Mouse (Mus musculus) lung, postnatal 0 days (tissue): ENCODE measurements at regions not wholly inside any gene's neighbourhood (a gene's known extent, or its start where the extent isn't known, plus 50 kb on each side); places are given as distances from the start of the nearest gene placed in this dataset.
A peak's percentile ranks its signal among the peaks of the same experiment; 100 is the strongest.

ENCODE experiments used
- ATAC-seq: fragments of 200-750 bp; cut with Nextera tagmentation; 2 replicates; pipeline ENCODE4 v1.8.0; 2017; ENCODE audit warnings: moderate library complexity
- DNase-seq: peaks from one replicate; pipeline ENCODE4 v3.0.0-alpha.2; 2016; ENCODE audit warnings: low spot score
- H3K27ac ChIP-seq: fragments of 300-500 bp; sonication (generic); 2 replicates; pipeline ENCODE4 v1.5.1; 2014; ENCODE audit warnings: antibody characterized with exemption, mild to moderate bottlenecking, low read length, mixed read lengths
- H3K27me3 ChIP-seq: fragments of 300-500 bp; sonication (generic); replicated peaks from 2 replicates; pipeline ENCODE4 v1.6.1; 2014; ENCODE audit warnings: low read length, mixed read lengths; ENCODE audit not compliant: insufficient read depth
- H3K36me3 ChIP-seq: fragments of 300-500 bp; sonication (generic); 2 replicates; pipeline ENCODE4 v1.6.1; 2014; ENCODE audit warnings: low read length, mixed read lengths; ENCODE audit not compliant: insufficient read depth
- H3K4me1 ChIP-seq: fragments of 300-500 bp; sonication (generic); 2 replicates; pipeline ENCODE4 v1.6.1; 2014; ENCODE audit warnings: antibody characterized with exemption, low read depth, low read length, mixed read lengths; ENCODE audit not compliant: insufficient read depth
- H3K4me2 ChIP-seq: fragments of 300-500 bp; sonication (generic); replicated peaks from 2 replicates; pipeline ENCODE4 v1.6.1; 2014; ENCODE audit warnings: low read depth, mild to moderate bottlenecking, low read length, moderate library complexity, mixed read lengths
- H3K4me3 ChIP-seq: fragments of 300-500 bp; sonication (generic); 2 replicates; pipeline ENCODE4 v1.5.1; 2014; ENCODE audit warnings: low read depth, low read length
- H3K9ac ChIP-seq: fragments of 300-500 bp; sonication (generic); replicated peaks from 2 replicates; pipeline ENCODE4 v1.6.1; 2014; ENCODE audit warnings: low read depth, mild to moderate bottlenecking
- H3K9me3 ChIP-seq: fragments of 300-500 bp; sonication (generic); 2 replicates; pipeline ENCODE4 v1.6.1; 2016; ENCODE audit warnings: low read length, mixed read lengths
- CTCF ChIP-seq: IDR thresholded peaks from 2 replicates; pipeline ENCODE4 v1.5.1; 2016; ENCODE audit warnings: antibody characterized with exemption, mild to moderate bottlenecking
- EP300 ChIP-seq: IDR thresholded peaks from 2 replicates; pipeline ENCODE4 v1.6.1; 2016; ENCODE audit warnings: antibody characterized with exemption, mild to moderate bottlenecking, control low read depth
- WGBS: fragments of 180-500 bp; shearing (Covaris S2); extraction: QIAGEN DNeasy Blood & Tissue Kit; methylation state at CpG from one replicate; pipeline ENCODE4 v1.1.7; 2014; 5-methylcytosine and 5-hydroxymethylcytosine counted together

DNA sequence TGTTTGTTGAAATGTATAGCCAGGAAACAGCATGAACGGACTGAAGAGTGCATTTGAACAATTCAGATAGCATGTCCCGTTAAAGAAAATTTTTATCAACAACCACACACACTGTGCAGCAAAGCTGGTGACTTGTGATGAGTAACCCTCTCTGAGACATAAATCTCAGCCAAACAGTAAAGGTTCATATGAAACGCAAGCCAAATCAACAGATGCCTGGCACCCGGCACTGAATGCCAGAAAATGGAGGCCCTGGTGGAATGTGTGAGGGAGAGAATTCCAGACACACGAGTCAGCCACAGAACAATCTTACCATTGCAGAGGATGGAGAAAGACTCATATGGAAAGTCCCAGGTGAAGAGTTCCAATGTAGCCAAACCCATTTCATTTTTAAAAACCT lies 341.1 kb upstream of the Actbl2 start:
- no peak overlapping the region for H3K4me3 ChIP-seq
- H3K27me3 ChIP-seq, result no peaks in the 10 kb centered on the region
- no peak for ATAC-seq
- H3K4me2 ChIP-seq, result no peak overlapping the region
- TF ChIP-seq CTCF, result no peak
- TF ChIP-seq EP300, result no peak
- 57% methylated on average over 5 of the region's 5 CpGs for WGBS
- no peaks in the 10 kb centered on the region for H3K36me3 ChIP-seq
- H3K9ac ChIP-seq, result no peak overlapping the region
- no peak overlapping the region for H3K27ac ChIP-seq
- no peaks in the 10 kb centered on the region for H3K4me1 ChIP-seq
- no peaks in the 10 kb centered on the region for H3K9me3 ChIP-seq
- no peak for DNase-seq

DNA sequence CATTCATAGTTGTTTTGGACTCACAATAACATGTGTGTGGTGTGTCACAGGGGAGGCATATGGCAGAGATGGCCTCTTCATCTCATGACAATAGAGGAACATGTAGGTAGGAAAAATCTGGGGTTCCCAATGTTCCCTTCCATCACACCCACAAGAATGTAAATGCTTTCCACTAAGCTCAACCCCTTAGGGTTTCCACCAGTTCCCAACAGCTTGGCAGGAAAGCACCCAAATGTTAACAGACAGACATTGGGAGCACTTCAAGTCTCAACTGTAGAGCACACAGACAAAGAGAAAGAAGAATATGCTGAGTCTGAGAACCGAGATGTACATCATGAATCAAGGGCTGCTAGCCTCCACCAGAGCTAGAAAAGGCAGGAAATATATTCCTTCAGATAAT lies 339.7 kb upstream of the Actbl2 start:
- H3K27me3 ChIP-seq, result no peaks in the 10 kb centered on the region

DNA sequence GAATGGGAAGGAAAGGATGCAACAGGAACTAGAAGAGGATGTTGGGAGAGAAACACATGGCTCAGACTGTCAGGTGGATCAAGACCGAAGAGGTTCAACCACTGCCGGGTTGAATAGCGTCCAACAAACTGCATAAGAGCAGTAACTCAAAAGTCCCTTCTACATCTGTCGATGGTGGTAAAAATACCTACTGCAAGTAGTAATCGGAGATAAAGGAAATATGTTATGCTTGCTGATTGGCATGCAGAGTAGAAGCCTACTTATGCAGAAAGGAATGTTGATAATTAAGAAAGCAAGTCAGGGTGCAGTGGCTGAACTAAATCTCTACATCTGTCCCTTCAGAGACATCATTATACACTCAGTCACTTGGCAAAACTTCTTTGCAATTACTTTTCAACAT lies 330.9 kb upstream of the Actbl2 start:
- 87% methylated on average over 5 of the region's 5 CpGs for WGBS
- H3K36me3 ChIP-seq, result no peaks in the 10 kb centered on the region
- no peak overlapping the region for H3K4me2 ChIP-seq
- H3K9ac ChIP-seq, result no peak overlapping the region
- no peak overlapping the region for H3K27ac ChIP-seq
- H3K9me3 ChIP-seq, result no peaks in the 10 kb centered on the region
- TF ChIP-seq EP300, result no peak
- no peak for TF ChIP-seq CTCF
- ATAC-seq, result no peak
- H3K27me3 ChIP-seq, result no peaks in the 10 kb centered on the region
- H3K4me3 ChIP-seq, result no peak overlapping the region
- H3K4me1 ChIP-seq, result no peaks in the 10 kb centered on the region
- DNase-seq, result no peak

More for the DNA sequence above, 339.7 kb upstream of the Actbl2 start:
- H3K4me3 ChIP-seq, result no peak overlapping the region
- DNase-seq (no peak), ATAC-seq (no peak)
- no peak overlapping the region for H3K4me2 ChIP-seq
- H3K9ac ChIP-seq, result no peak overlapping the region
- H3K9me3 ChIP-seq, result no peaks in the 10 kb centered on the region
- 69% methylated on average over 1 of the region's 1 CpGs for WGBS
- TF ChIP-seq EP300, result no peak
- no peak for TF ChIP-seq CTCF
- H3K36me3 ChIP-seq, result no peaks in the 10 kb centered on the region
- H3K4me1 ChIP-seq, result no peaks in the 10 kb centered on the region
- H3K27ac ChIP-seq, result no peak overlapping the region

DNA sequence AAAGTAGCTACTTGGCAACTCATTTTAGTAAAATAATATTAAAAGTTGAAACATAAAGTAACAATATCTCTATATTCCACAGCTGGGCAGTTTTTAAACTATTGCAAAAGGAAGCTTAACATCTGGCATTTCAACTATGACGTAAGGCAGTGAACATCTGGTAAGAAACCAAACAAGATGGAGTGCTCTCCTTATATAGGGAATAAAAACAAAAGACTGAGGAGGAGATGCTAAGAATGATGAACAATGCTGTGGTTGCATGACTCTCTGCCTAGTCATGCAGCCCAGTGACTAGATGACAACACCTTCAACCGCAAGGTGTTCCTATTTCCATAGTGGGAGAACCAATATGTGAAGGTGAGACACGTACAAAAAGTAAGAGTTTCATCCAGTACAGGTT lies 329.9 kb upstream of the Actbl2 start:
- DNase-seq (no peak), ATAC-seq (no peak)
- Histone ChIP-seq H3K36me3 (no peaks in the 10 kb centered on the region), H3K9me3 (no peaks in the 10 kb centered on the region), H3K27ac (no peak overlapping the region), H3K4me2 (no peak overlapping the region), H3K27me3 (no peaks in the 10 kb centered on the region), H3K9ac (no peak overlapping the region), H3K4me3 (no peak overlapping the region), H3K4me1 (no peaks in the 10 kb centered on the region)
- TF ChIP-seq EP300 (no peak), CTCF (no peak)
- 81% methylated on average over 3 of the region's 3 CpGs for WGBS

DNA sequence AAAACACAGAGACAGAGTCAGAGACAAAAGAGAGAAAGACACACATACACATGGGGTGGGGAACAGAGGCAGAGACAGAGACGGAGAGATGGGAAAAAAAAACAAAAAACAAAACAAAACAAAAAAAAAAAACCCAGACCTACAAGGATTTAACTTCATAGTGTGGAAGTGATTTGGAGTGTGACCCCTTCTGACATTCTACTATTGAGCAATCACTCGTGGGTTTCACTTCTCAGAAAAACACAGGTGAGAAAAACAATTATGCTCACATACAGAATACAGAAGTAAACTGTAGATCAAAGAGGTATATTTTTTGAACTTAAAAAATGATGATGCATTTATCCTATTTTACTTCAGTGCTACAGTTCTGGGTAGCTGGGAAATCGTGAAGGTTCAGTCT lies 326.7 kb upstream of the Actbl2 start:
- no peaks in the 10 kb centered on the region for H3K36me3 ChIP-seq
- no peaks in the 10 kb centered on the region for H3K4me1 ChIP-seq
- no peak overlapping the region for H3K4me2 ChIP-seq
- H3K4me3 ChIP-seq, result no peak overlapping the region
- no peaks in the 10 kb centered on the region for H3K27me3 ChIP-seq
- DNase-seq, result no peak
- H3K27ac ChIP-seq, result no peak overlapping the region
- WGBS, result 63% methylated on average over 3 of the region's 3 CpGs
- no peaks in the 10 kb centered on the region for H3K9me3 ChIP-seq
- no peak for ATAC-seq
- TF ChIP-seq CTCF (no peak), EP300 (no peak)
- no peak overlapping the region for H3K9ac ChIP-seq

DNA sequence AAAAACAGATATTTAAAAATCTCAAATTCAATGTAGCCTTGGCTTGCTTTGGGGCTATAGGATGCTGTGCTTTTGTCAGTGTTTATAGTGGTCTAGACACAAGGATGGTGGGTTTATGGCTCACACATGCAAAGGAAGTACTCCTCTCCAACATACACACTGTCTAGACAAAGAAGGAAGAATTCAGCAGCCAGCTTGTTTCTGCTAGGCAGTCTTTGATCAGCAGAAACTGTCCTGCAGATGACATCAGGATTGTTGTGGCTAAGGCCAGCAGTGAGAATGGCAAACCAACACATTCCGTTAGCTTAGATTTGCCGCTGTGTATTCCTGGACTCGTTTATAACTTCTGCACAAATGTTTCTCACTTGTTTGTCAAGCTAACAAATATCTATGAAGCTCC lies 325.9 kb upstream of the Actbl2 start:
- Histone ChIP-seq H3K9me3 (no peaks in the 10 kb centered on the region), H3K27me3 (no peaks in the 10 kb centered on the region), H3K4me2 (no peak overlapping the region), H3K9ac (no peak overlapping the region), H3K4me1 (no peaks in the 10 kb centered on the region), H3K36me3 (no peaks in the 10 kb centered on the region), H3K27ac (no peak overlapping the region), H3K4me3 (no peak overlapping the region)
- TF ChIP-seq CTCF (no peak), EP300 (no peak)
- DNase-seq, result no peak
- no peak for ATAC-seq
- WGBS, result 54% methylated on average over 3 of the region's 3 CpGs

DNA sequence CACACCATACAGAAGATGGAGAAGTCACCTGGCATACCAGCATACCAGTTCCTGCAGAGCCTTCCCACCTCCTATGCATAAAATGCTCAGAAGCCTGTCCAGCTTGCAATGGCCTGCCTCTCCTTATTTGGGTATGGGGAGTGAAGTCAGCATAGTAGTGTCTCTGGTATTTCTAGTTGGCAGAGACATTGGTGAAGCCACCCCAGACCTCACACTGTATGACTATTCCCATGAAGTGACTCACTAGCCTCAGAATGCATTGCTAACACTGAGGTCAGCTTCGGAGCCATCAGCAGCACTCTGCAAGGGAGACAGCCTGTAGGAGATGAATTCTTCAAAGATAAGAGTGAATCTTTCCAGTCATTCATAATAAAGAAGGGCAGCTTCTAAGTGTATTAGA lies 325.2 kb upstream of the Actbl2 start:
- Histone ChIP-seq H3K36me3 (no peaks in the 10 kb centered on the region), H3K4me1 (no peaks in the 10 kb centered on the region), H3K4me2 (no peak overlapping the region), H3K9ac (no peak overlapping the region), H3K27ac (no peak overlapping the region), H3K27me3 (no peaks in the 10 kb centered on the region), H3K9me3 (no peaks in the 10 kb centered on the region), H3K4me3 (no peak overlapping the region)
- TF ChIP-seq CTCF, result no peak
- peak; percentile 40; the same call in 1 of the 2 replicates for TF ChIP-seq EP300
- ATAC-seq, result peak; percentile 77
- 50% methylated on average over 1 of the region's 1 CpGs for WGBS
- DNase-seq, result peak; percentile 50
